Mouse (Mus musculus) embryo, embryonic 10.5 days (tissue): ENCODE measurements around the gene Ear1.
"Not testable (repeated sequence)": the region's sequence is repeated elsewhere in the genome, so short reads cannot be mapped to it uniquely, and the experiment has no call there.

Experiments
- DNase-seq: peaks from one replicate; pipeline ENCODE4 v3.0.0-alpha.2; 2015; ENCODE audit warnings: low spot score

Gene Ear1

GRCm38 (mm10) chr14:43796069-43796904, 79.0 kb downstream of the Ear1 start:
- DNase-seq, result no peak

- not testable (repeated sequence) for DNase-seq
Measured at GRCm38 (mm10) chr14:43793811-43794210, 81.5 kb downstream of the Ear1 start.

GRCm38 (mm10) chr14:43784645-43785044, 90.7 kb downstream of the Ear1 start, which contains the start of gene Gm8180:
Gene Gm8180 (minus strand): TSS chr14:43784745.
- DNase-seq, result not testable (repeated sequence)
